Mouse (Mus musculus) cerebellum, adult 9-11 months (tissue): Measurements from ENCODE around the gene Jaml.

Experiments
- DNase-seq: peaks from one replicate; pipeline ENCODE4 v3.0.0; 2022

Gene Jaml

GRCm38 (mm10) chr9:45084556-45084955 lies 5.6 kb downstream of the Jaml start:
- peak; percentile 38 for DNase-seq

- peak; percentile 97 for DNase-seq
Observed at GRCm38 (mm10) chr9:45085741-45086690, 7.0 kb downstream of the Jaml start.

GRCm38 (mm10) chr9:45088040-45088439 lies 9.1 kb downstream of the Jaml start:
- no peak for DNase-seq

- DNase-seq = no peak
Observed at GRCm38 (mm10) chr9:45090811-45091210, 11.8 kb downstream of the Jaml start.

GRCm38 (mm10) chr9:45092641-45093040 lies 13.7 kb downstream of the Jaml start:
- no peak for DNase-seq

- no peak for DNase-seq
Observed at GRCm38 (mm10) chr9:45095149-45095937, 16.4 kb downstream of the Jaml start.

GRCm38 (mm10) chr9:45097877-45098276 lies 18.9 kb downstream of the Jaml start:
- no peak for DNase-seq

GRCm38 (mm10) chr9:45098426-45098825 lies 19.4 kb downstream of the Jaml start:
- DNase-seq = no peak

- DNase-seq = no peak
Observed at GRCm38 (mm10) chr9:45102528-45102927, 23.5 kb downstream of the Jaml start.

- no peak for DNase-seq
Observed at GRCm38 (mm10) chr9:45103211-45103979, 24.4 kb downstream of the Jaml start.

GRCm38 (mm10) chr9:45105596-45106374 lies 26.8 kb downstream of the Jaml start:
- no peak for DNase-seq

- peak; percentile 91 for DNase-seq
Observed at GRCm38 (mm10) chr9:45115706-45116105, 36.7 kb downstream of the Jaml start.

- DNase-seq = no peak
Observed at GRCm38 (mm10) chr9:45116819-45117218, 37.8 kb downstream of the Jaml start.

- DNase-seq = peak; percentile 66
Observed at GRCm38 (mm10) chr9:45117741-45118431, 38.9 kb downstream of the Jaml start, which contains the start of gene Scn2b. TSS of gene Scn2b (plus strand) at chr9:45117782.

- peak; percentile 95 for DNase-seq
Observed at GRCm38 (mm10) chr9:45118552-45118951, 39.6 kb downstream of the Jaml start.

GRCm38 (mm10) chr9:45119316-45119953 lies 40.5 kb downstream of the Jaml start:
- peak; percentile 70 for DNase-seq

GRCm38 (mm10) chr9:45119954-45120530 lies 41.1 kb downstream of the Jaml start:
- DNase-seq = peak; percentile 74

GRCm38 (mm10) chr9:45120567-45120966 lies 41.6 kb downstream of the Jaml start:
- DNase-seq = no peak

- DNase-seq = peak; percentile 81
Observed at GRCm38 (mm10) chr9:45121001-45121400, 42.0 kb downstream of the Jaml start.

- peak; percentile 90 for DNase-seq
Observed at GRCm38 (mm10) chr9:45121769-45122168, 42.8 kb downstream of the Jaml start.
